Mouse (Mus musculus) layer of hippocampus, adult 9-11 months (tissue): ENCODE data around the gene Spsb1.

ENCODE experiments used
- DNase-seq: peaks from one replicate; pipeline ENCODE4 v3.0.0; 2022

Gene Spsb1

DNA sequence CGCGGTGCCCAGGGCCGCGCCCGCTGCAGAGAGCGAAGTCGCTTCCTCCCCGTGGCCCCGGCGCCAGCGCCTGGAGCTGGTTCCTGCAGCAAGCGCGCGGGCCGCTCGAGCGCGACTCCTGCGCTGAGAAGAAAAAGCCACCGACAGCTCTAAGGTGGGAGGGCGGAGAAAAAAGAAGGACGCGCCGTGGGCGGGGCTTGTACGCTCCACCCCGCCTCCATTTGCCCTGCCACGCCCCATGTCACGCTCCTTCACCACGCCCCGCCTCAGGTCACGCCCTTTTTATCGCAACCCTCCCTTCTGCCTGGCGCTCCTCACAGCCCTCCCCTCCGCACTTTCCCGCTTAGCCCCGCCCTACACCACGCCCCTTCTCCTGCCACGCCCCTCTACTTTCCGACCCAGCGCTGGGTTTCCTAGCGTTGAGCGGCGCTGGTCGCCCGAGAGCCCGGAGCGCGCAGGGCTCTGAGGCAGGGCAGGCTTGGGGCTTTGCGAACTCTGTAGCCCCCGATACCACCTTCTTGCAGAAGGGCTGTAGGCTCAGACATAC, at the start of gene Spsb1:
Spsb1 (minus strand) TSS at position 151 of the 547 bp plus-strand sequence.
- peak; percentile 97 for DNase-seq

- no peak for DNase-seq
Observed at GRCm38 (mm10) chr4:150003641-150004040, 48.8 kb upstream of the Spsb1 start.

DNA sequence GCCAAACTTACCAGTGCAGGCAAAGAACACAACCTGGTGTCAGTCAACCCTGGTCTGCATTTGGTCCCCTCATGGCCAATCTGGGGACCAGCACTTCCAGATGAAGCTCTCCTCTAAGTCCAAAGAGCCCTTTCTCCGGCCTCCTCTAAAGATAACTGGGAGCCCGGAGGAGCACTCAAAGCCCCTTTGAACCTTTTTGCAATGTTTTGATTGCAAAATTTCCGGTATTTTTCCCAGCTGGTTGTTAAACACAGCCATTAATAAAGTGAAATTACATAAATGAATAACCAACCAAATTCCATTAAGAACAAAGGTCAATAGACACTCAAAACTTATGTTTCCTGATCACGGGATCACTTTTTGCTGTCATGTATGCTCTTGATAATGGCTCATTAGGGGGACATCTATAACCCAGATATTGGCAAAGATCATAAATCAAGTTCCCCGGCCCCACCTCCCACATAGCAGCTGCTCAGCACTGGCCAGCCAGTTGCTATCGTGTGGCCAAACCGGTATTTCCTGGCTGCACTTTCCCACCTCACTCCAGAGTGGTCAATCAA, 48.3 kb upstream of the Spsb1 start:
- no peak for DNase-seq

- DNase-seq: no peak
Observed at GRCm38 (mm10) chr4:150002021-150002528, 47.2 kb upstream of the Spsb1 start.

- DNase-seq: no peak
Observed at GRCm38 (mm10) chr4:150001221-150001860, 46.5 kb upstream of the Spsb1 start.

DNA sequence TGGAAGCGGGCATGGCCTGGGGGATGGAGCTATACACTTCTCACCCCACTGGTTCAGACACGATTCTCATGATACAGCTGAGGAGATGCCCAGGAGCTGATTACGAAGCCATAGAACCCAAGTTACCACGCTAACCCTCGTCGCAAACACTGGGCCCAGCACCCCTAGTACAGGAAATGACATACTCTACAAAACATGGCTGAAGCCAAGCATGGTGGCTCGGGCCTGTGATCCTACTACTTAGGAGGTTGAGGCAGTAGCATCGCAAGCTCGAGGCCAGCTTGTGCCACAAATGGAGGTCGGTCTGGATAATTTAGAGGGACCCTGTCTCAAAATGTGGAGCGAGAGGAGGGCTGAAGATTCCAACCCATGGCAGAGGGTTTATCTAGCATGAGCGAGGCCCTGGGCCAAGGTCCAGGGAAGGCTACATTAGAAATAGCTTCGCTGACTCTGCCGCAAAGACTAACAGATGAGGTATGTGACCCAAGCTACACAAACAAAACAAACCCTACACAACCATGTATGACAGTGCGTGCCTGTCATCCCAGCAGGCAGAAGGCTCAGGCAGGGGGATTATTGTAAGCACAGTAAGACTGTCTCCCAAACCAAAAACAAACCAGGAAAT, 45.2 kb upstream of the Spsb1 start:
- DNase-seq: no peak

- no peak for DNase-seq
Observed at GRCm38 (mm10) chr4:149999510-149999900, 44.7 kb upstream of the Spsb1 start.

- DNase-seq: no peak
Observed at GRCm38 (mm10) chr4:149998786-149999509, 44.1 kb upstream of the Spsb1 start.

- no peak for DNase-seq
Observed at GRCm38 (mm10) chr4:149997999-149998398, 43.2 kb upstream of the Spsb1 start.

DNA sequence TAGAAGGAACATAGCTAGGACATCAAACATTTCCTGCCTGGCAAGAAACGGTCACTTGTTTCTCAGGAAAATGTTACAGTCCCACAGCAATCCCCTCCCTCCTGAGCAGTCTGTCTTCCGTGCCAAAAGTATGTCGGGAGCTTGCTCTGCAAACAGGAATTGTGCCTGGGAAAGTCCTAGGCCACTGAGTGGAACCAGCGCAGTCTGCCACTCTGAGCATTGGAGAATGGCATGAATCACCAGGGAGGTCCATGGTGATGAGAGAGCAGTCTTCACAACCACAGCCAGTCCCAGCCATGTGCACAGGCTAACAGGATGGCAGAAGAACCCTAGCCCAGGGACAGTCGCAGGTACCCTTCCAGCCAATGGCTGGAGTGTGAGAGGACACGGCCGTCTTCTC, 41.6 kb upstream of the Spsb1 start:
- no peak for DNase-seq

DNA sequence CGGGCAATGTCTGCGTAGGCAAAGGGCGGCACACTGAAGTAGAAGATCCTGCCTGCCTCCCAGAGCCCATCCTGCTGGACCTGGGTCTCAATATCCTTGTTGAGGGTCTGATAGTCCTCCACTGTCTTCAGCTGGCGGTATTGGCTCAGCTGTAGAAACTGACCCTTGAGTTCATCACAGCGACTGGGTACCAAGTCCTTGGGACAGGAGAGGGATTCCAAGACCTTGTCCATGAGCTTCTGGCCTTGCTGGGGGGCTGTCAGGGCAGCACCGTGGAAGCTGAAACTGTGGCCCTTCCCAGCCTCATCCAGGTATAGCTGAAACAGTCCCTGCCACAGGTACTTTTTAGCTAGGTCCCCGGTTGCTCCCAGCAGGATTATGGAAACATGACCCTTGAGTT, 41.1 kb upstream of the Spsb1 start:
- DNase-seq: no peak

GRCm38 (mm10) chr4:149994218-149994617, 39.4 kb upstream of the Spsb1 start:
- DNase-seq: no peak

DNA sequence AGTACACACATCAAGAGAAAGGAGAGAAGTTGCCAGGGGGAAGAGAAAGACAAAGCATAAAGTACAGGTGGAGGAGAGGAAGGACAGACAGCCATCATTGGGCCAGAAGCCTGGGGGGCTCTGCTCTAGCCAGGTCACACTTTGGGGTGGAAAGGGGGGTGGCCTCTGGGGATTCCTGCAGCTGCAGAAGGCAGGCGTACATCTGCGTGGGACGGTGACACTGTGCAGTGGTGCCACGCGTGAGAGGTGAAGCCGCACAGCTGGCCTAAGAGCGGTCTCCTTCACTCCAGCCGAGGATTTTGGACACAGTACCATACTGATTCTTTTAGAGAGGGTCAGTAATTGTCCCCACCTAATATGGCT, 37.8 kb upstream of the Spsb1 start:
- no peak for DNase-seq

GRCm38 (mm10) chr4:149991755-149992669, 37.2 kb upstream of the Spsb1 start:
- no peak for DNase-seq

DNA sequence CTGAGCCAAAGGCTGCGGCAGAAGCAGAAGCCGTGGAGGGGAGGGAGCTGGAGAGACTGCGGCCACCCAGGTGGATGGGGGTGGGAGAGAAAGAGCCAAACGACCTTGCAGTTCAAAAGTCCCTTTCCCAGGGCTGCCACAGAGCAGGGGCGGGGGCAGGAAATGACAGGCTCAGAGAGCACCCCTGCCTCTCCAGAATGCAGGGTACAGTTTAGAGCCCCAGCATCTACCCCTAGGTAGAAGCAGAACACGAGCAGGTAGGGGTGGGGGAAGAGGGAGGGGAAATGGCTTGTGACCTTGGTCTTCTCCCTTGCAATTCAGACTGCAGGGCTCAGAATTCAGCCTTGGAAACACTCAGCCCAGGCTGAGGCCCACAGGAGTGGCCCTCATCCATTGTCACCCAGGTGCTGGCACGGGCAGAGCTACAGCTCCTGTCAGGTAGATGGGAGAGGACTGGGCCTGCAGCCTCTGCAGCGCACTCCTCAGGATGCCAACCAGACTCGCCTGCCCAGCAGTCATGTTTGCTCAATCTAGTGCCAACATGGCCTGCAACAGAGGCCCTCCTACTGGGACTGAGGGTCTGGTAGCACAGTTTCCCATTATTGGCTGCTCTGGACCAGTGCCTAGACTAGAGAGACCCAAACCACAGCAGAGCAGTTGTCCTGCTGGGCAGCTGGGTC, 36.3 kb upstream of the Spsb1 start:
- no peak for DNase-seq

GRCm38 (mm10) chr4:149990212-149990953, 35.5 kb upstream of the Spsb1 start:
- peak; percentile 44 for DNase-seq

GRCm38 (mm10) chr4:149988931-149989556, 34.2 kb upstream of the Spsb1 start:
- DNase-seq: peak; percentile 90

DNA sequence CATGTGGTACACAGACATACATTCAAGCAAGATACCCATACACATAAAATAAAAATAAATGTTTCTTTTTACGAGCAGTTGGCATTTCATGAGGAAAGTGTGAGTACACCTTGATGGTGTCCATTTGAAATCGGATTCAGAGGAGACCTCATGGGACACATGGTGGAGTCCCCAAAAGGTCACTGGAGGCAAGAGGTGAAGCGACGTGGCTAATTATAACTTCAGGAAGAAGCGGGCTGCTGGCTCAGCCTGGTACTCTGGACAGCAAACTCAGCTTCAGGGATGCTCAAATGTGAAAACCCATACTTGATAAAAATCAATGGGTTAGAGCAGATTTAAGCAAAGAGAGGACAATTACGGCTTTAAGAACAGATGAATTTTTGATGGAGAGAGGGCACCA, 33.5 kb upstream of the Spsb1 start:
- no peak for DNase-seq

GRCm38 (mm10) chr4:149986671-149987417, 32.0 kb upstream of the Spsb1 start:
- no peak for DNase-seq
